Mouse (Mus musculus) right cerebral cortex, postnatal 4 days (tissue): ENCODE measurements at regions not wholly inside any gene's neighbourhood (a gene's known extent, or its start where the extent isn't known, plus 50 kb on each side); places are given as distances from the start of the nearest gene placed in this dataset.

Experiments
- DNase-seq: peaks from one replicate; pipeline ENCODE4 v3.0.0-alpha.2; 2022

DNA sequence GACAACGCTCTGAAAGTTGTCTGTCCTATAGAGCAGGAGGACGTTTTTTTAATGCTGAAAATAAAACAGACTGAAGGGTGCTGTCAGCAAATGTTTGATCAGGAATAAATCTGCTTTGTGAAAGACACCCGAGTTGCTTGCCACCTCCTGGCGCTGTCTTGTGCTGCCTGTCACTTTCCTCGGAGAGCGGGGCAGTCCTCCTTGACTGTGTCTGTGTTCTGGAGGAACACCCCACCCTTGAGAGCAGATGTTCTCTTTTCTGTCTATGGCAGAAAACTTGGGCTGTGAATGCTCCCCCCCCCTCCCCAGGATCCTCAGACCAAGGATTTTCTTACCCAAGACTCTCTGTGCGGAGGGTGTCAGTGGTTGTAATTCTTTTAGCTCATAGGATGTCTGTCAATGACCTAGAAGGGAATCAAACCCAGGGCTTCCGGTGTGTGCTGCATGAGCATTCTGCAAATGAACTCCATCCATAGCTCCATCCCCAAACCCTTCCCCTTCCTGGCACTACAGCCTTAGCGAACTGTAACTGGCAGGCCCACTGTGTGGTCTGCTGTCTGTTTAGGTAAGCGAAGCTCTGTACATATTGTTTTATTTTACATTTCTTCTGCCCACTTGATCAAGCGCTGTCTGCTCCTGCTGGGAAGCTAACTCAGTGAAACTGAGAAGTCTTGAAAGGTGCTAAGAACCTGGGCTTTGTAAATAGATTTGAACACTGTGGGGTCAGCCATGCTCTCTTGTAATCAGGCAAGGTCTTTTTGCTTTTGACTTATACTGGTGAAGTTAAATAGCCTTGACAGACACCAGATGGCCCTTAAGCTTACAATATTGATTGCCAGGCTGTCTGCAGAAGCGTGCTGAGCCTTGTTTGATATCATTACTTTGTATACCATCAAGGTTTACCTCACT is 53.0 kb upstream of the Bach1 start:
- DNase-seq: peak; percentile 10

DNA sequence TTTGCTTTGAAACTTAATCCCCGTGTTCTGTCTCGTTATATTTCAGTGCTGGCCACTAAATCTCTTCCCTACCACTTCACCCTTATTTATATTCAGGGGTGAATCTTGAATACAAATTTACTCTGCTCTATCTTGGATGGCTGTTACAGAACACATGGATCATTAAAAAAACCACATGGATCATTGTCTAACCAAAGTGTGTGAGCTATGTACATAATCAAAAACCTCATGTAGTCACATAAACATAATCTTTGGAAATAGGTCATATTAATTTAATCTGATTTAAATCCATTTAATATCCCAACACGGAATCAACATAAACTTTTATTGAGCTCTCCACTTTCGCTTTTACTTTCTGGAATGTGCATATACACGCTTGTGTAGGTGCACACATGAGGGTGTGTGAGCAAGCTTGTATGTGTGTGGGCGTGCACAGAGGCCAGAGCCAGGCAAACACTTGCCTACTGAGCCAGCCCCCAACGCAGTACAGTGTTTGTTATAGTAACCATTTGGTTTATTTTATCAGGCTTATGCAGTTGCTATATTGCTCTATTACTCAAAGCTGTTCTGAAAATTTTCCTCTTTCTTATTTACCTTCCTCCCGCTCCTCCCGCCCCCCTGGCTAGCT is 52.2 kb upstream of the Bach1 start:
- DNase-seq: no peak
